Mouse (Mus musculus): ENCODE measurements around the gene Tfpt.
"Not testable (repeated sequence)": the region's sequence is repeated elsewhere in the genome, so short reads cannot be mapped to it uniquely, and the experiment has no call there.

Gene Tfpt

GRCm38 (mm10) chr7:3571847-3572246, 57.9 kb downstream of the Tfpt start:
- DNase-seq: no peak

DNA sequence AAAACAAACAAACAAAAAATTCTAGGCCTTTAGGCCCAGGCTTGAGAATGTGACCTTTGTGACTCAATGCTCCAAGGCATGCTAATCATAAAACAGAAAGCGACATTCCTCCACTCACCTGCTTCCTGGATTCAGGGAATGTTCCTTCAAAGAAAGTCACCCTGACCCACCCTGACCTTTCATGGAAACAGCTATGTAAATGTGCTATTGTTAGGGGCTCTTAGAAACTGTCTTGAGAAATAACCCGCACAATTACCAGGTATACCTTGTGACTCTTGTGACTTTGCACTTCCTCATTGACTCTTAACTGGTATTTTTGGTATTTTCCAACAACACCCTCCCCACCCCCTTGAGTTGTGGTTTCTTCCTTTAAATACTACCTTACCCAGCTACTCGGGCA, 59.1 kb downstream of the Tfpt start:
- not testable (repeated sequence) for DNase-seq
